Mouse (Mus musculus): ENCODE results near the gene Cyp2b13.
A peak's percentile ranks its signal among the peaks of the same experiment; 100 is the strongest.
"Not testable (repeated sequence)": the region's sequence is repeated elsewhere in the genome, so short reads cannot be mapped to it uniquely, and the experiment has no call there.

DNA sequence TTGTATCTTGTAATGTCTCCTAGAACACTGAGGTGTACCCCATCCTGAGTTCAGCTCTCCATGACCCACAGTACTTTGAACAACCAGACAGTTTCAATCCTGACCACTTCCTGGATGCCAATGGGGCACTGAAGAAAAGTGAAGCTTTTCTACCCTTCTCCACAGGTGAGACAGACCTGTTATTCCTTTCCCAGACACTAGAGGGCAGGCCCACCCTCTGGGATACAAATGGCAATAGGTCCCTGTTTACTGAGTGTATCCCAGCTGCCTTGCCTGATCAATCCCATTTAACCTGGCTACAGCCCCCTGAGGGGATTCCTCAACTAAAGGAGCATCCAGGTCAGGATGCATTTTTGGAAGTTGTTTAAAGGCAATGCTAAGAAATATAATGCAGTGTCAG, 27.3 kb downstream of the Cyp2b13 start:
- peak; percentile 40 for TF ChIP-seq CTCF (IDR thresholded peaks at IDR 0.05; ENCODE audit: low read depth)
- not testable (repeated sequence) for TF ChIP-seq EP300 (IDR thresholded peaks at IDR 0.05; ENCODE audit: low read depth)

Measured in liver, embryonic 14.5 days (tissue).